Mouse (Mus musculus) small intestine, adult 2 months (tissue): ENCODE data around the gene Aurkb.

Source experiments
- CTCF ChIP-seq: fragments of 200-500 bp; IDR thresholded peaks from 2 replicates; pipeline ENCODE4 v1.5.1; 2012; ENCODE audit warnings: low read depth, mild to moderate bottlenecking, control low read depth, inconsistent platforms, low read length, moderate library complexity, mixed read lengths; ENCODE audit not compliant: insufficient replicate concordance, insufficient read length; ENCODE audit errors: extremely low read depth
- POLR2A ChIP-seq: fragments of 200-500 bp; IDR thresholded peaks from 2 replicates; pipeline ENCODE4 v1.6.1; 2012; ENCODE audit warnings: low read depth, mild to moderate bottlenecking, control low read depth, inconsistent platforms, low read length, moderate library complexity

DNA sequence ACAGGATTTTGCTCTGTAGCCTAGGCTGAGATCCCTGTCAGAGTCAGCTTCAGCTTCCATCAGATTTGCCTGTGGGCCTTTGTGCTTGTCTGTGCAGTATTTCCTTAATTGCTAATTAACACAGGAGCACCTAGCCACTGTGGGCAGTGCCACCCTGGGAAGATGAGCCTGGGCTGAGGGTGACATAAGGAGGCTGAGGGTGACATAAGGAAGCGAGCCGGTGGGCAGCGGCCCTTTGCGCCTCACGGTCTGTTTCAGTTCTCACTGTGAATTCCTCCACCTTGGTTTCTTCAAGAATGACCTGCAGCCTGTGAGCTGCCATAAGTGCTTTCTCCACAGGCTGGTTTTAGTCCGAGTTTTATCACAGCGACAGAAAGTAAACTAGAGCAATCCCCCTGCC is 36.2 kb downstream of the Aurkb start:
- no peak for TF ChIP-seq CTCF
- no peak for TF ChIP-seq POLR2A
